ENCODE assay signal across 21 mouse cellular contexts in the genomic region with DNA sequence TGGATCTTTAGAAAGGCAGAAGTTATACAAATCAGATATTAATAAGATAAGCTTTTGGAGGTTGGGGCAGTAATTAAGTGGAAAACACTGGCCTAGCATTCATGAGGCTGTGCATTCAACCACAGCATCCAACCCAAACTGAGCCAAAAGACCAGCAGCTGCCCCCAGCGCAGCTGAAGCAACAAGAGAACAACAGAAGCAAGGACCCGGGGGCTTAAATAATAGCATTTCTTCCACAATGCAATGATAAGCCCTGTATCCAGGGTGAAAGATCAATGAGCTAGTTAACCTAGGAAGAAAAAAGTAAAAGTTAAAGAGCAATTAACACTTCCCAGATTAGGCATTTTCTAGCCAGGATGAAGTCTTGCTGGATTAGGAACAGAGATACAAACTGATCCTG. TPM values are rescaled to one million over a fixed set of nuclear protein-coding genes. Genes with fewer than 3 reads are reported as not detected.
"Had no signal": no experiment of that assay in that cellular context is flagged by ENCODE, and none has a peak within 500 bp of the region (broad histone marks: within the 10 kb centered on the region; RNA-seq: fewer than 3 reads in every experiment).

No protein-coding gene starts in this region.

- ATAC-seq: liver, postnatal 0 days; lung, postnatal 0 days; midbrain, embryonic 16.5 days had no signal

- H3K27ac ChIP-seq: liver, embryonic 15.5 days; lung, embryonic 15.5 days; macrophage; neural tube, embryonic 13.5 days; stomach, embryonic 15.5 days; stomach, postnatal 0 days had no signal

- H3K27me3 ChIP-seq: lung, embryonic 15.5 days; neural tube, embryonic 13.5 days; stomach, embryonic 15.5 days had no signal

- DNase-seq: liver, postnatal 0 days; lung, adult 2 months; lung, postnatal 14 days; lung, postnatal 36 days; midbrain, embryonic 14.5 days; right cerebral cortex, postnatal 14 days; thymus, adult 2 months; thymus, postnatal 25 days; thymus, postnatal 4 days had no signal

- H3K9ac ChIP-seq: liver, embryonic 15.5 days; liver, postnatal 0 days; lung, embryonic 15.5 days; neural tube, embryonic 13.5 days; stomach, embryonic 15.5 days had no signal

- H3K9me3 ChIP-seq: liver, embryonic 15.5 days; lung, embryonic 15.5 days; megakaryocyte, embryonic 14.5 days; neural tube, embryonic 13.5 days; stomach, embryonic 15.5 days had no signal

- H3K36me3 ChIP-seq: liver, embryonic 15.5 days; lung, embryonic 15.5 days; neural tube, embryonic 13.5 days; stomach, embryonic 15.5 days had no signal

- H3K4me2 ChIP-seq: liver, embryonic 15.5 days; lung, embryonic 15.5 days; neural tube, embryonic 13.5 days; stomach, embryonic 15.5 days had no signal

- H3K4me3 ChIP-seq: liver, embryonic 15.5 days; lung, embryonic 15.5 days; megakaryocyte, embryonic 14.5 days; neural tube, embryonic 13.5 days; stomach, embryonic 15.5 days had no signal

RNA-seq across cellular contexts. Expression of gene Asb4, which starts 4.2 kb away (rescaled TPM):
- total RNA-seq: megakaryocyte progenitor cell, adult 5-6 weeks; monocyte, adult 5-6 weeks; neutrophil, adult 5-6 weeks had no signal
